Mouse (Mus musculus) limb, embryonic 13.5 days (tissue): ENCODE measurements around the gene Gpc6. TPM values are rescaled to one million over a fixed set of nuclear protein-coding genes. Genes with fewer than 3 reads are reported as not detected.
A peak's percentile ranks its signal among the peaks of the same experiment; 100 is the strongest.

Source experiments
- ATAC-seq: fragments of 200-750 bp; cut with Nextera tagmentation; 2 replicates; pipeline ENCODE4 v1.8.0; 2017; ENCODE audit warnings: low read depth, moderate number of reproducible peaks, moderate TSS enrichment; ENCODE audit not compliant: low FRiP score
- H3K27ac ChIP-seq: fragments of 300-500 bp; sonication (generic); 2 replicates; pipeline ENCODE4 v1.5.1; 2015; ENCODE audit warnings: inconsistent platforms, mild to moderate bottlenecking, moderate library complexity
- H3K27me3 ChIP-seq: fragments of 300-500 bp; sonication (generic); 2 replicates; pipeline ENCODE4 v1.6.1; 2015; ENCODE audit warnings: mild to moderate bottlenecking, inconsistent platforms
- H3K36me3 ChIP-seq: fragments of 300-500 bp; sonication (generic); 2 replicates; pipeline ENCODE4 v1.6.1; 2015; ENCODE audit warnings: inconsistent platforms, mild to moderate bottlenecking, moderate library complexity
- H3K4me1 ChIP-seq: fragments of 300-500 bp; sonication (generic); 2 replicates; pipeline ENCODE4 v1.6.1; 2015; ENCODE audit warnings: inconsistent platforms
- H3K4me2 ChIP-seq: fragments of 300-500 bp; sonication (generic); replicated peaks from 2 replicates; pipeline ENCODE4 v1.6.1; 2015; ENCODE audit warnings: inconsistent platforms, mild to moderate bottlenecking, moderate library complexity
- H3K4me3 ChIP-seq: fragments of 300-500 bp; sonication (generic); 2 replicates; pipeline ENCODE4 v1.5.1; 2015; ENCODE audit warnings: moderate library complexity, mild to moderate bottlenecking, inconsistent platforms
- H3K9ac ChIP-seq: fragments of 300-500 bp; sonication (generic); 2 replicates; pipeline ENCODE4 v1.6.1; 2015; ENCODE audit warnings: mild to moderate bottlenecking, inconsistent platforms
- H3K9me3 ChIP-seq: fragments of 300-500 bp; sonication (generic); 2 replicates; pipeline ENCODE4 v1.6.1; 2016; ENCODE audit warnings: inconsistent platforms
- WGBS: fragments of 180-500 bp; shearing (Covaris S2); methylation state at CpG from one replicate; pipeline ENCODE4 v1.1.7; 2015; 5-methylcytosine and 5-hydroxymethylcytosine counted together
- polyA plus RNA-seq: library from polyadenylated mRNA; unstranded; fragments of >200 nt; fragmentation: Nextera tagmentation; extraction: Ambion mirVana; gene quantifications from 2 replicates; pipeline ENCODE4 v1.2.1, GENCODE M21; 2015

The Gpc6 gene
- polyA plus RNA-seq, 1 experiment from 2014 or later, result 59.6 TPM

DNA sequence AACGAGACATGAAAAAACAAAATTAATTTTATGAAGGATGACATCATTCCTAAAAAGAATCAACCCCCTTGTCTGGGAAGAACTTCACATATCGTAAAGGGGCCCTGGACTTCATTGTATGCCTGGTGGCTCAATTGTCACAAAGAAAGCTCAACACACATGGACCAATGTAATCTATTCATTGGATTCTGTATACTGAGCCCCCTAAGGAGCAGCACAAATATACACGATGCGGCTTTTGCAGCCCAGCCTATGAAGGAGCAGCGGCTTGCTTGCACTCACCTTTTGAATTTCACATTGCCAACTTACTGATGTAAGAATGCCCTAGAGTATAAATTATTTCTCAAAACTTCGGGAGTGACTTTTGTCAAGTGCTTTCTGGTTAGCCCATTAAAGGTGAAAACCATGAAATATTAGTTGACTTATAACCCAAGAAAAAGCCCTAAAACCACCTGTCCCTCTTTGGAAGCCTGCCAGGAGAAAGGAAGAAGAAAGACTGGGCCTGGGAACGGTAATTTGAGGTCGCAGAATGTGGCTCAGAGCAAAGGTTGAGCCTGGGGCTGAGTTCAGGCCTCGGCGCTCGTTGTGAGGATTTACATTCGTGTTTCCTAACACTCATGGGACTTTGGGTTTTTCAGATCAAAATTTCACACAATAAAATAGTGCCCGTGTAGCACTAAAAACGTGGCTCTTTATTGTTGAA lies 709.3 kb downstream of the Gpc6 start:
- Histone ChIP-seq H3K36me3 (no peaks in the 10 kb centered on the region), H3K4me1 (peaks cover 12% of the 10 kb centered on the region; the same call in 1 of the 2 replicates), H3K27me3 (no peaks in the 10 kb centered on the region), H3K4me2 (no peak overlapping the region), H3K9ac (no peak overlapping the region), H3K9me3 (no peaks in the 10 kb centered on the region), H3K27ac (no peak overlapping the region), H3K4me3 (no peak overlapping the region)
- WGBS, result 39% methylated on average over 14 of the region's 14 CpGs
- ATAC-seq, result 0 out of 2 replicates have a peak, but pooled peaks have one; percentile 44

DNA sequence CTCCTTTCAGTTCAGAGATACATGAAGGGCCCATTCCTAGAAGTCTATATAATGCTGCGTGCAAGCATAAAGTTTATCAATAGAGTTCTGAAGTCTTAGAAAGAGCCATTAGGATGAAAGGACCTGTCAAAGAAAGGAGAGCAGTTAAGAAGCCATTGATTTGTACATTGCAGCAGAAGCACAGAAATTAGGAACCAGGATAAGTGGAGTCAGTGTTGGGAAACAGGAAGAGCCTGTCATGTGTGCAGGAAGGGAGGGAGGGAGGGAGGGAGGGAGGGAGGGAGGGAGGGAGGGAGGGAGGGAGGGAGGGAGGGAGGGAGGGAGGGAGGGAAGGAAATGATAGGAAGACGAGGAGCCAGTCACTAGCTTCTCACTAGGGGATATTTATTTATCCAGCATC lies 716.7 kb downstream of the Gpc6 start:
- Histone ChIP-seq H3K4me1 (0 out of 2 replicates have a peak, but pooled peaks cover 4% of the 10 kb centered on the region), H3K4me2 (no peak overlapping the region), H3K27me3 (no peaks in the 10 kb centered on the region), H3K9me3 (no peaks in the 10 kb centered on the region), H3K9ac (no peak overlapping the region), H3K4me3 (no peak overlapping the region), H3K36me3 (no peaks in the 10 kb centered on the region), H3K27ac (no peak overlapping the region)
- no peak for ATAC-seq
- 65% methylated on average over 2 of the region's 2 CpGs for WGBS

DNA sequence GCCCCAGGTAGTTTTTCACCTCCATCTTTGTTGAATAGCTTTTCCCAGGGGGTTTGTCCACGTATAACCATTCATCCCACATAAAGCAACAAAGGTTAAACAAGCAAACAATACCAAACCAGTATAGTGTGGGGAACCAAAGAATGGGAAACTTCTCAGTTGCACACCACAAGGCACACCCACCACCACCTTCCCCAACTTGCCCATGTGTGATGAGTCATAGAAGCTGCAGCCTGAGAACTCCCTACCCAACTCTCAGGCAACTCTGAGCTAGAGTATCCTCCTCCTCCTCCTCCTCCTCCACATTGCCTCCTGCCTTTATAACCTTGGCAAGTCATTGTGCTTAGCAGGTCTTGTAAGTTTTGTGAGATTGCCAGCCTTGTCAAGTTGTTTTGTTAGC lies 718.0 kb downstream of the Gpc6 start:
- no peak overlapping the region for H3K27ac ChIP-seq
- WGBS, result 90% methylated on average over 1 of the region's 1 CpGs

DNA sequence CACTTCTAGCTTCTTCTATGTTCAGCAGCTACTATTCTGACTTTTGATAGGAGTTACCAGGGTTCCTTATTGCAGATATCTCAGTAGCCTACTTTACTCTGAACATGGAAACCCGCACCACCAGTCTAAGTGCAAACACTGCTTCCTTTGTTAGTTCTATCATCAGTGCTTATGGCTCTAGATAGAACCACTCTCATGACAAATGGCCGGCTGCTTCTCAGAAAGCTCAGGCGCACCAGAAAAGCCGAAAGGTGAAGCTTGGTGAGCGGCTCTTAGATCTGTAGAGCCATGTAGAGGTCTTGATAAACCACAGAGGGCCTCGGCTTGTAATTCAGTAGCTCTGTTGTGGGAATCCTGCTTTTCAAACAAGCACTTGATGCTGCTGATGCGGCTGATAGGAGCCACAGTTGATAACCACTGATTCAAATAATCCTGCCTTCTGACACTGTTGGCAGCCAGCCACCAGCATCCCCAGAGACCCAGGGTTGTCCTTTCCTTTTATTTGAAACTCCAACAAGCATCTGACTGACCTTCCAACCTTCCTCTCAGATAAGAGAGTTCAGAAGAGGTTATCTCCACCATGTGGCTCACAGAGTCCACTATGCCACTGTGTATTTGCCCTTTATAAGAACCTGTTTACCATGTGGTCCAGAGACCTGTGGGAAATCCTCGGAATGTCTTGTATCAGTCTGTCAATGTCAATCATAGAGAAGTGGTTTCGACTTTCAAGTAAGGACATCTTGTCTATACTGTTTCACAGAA lies 723.3 kb downstream of the Gpc6 start:
- H3K4me3 ChIP-seq, result no peak overlapping the region
- no peak overlapping the region for H3K4me2 ChIP-seq
- no peaks in the 10 kb centered on the region for H3K27me3 ChIP-seq
- H3K9me3 ChIP-seq, result no peaks in the 10 kb centered on the region
- H3K9ac ChIP-seq, result no peak overlapping the region
- no peak overlapping the region for H3K27ac ChIP-seq
- no peaks in the 10 kb centered on the region for H3K36me3 ChIP-seq
- H3K4me1 ChIP-seq, result 0 out of 2 replicates have a peak, but pooled peaks cover 8% of the 10 kb centered on the region
- no peak for ATAC-seq
- WGBS, result 70% methylated on average over 9 of the region's 9 CpGs

More for the DNA sequence above, 718.0 kb downstream of the Gpc6 start:
- Histone ChIP-seq H3K9me3 (no peaks in the 10 kb centered on the region), H3K4me3 (no peak overlapping the region), H3K9ac (no peak overlapping the region), H3K4me2 (no peak overlapping the region), H3K27me3 (no peaks in the 10 kb centered on the region), H3K36me3 (no peaks in the 10 kb centered on the region), H3K4me1 (0 out of 2 replicates have a peak, but pooled peaks cover 4% of the 10 kb centered on the region)
- ATAC-seq, result no peak

DNA sequence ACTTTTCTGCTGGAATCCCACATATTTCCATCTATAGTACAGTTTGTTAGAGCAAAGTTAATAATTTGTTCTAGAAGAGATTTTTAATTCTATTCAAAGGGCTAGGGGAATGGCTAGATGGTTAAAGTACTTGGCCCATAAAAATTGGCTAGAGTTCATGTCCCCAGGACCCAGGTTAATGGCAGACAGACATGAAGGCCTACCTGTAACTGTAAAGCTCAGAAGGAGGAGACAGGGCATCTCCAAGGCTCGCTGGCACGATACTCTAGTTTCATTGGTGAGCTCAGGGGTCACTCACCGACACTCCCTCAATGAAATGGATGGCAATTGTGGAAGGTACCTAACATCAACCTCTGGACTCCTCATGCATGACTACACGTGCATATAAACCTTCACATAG lies 725.0 kb downstream of the Gpc6 start:
- WGBS, result 93% methylated on average over 4 of the region's 4 CpGs
- ATAC-seq, result no peak

DNA sequence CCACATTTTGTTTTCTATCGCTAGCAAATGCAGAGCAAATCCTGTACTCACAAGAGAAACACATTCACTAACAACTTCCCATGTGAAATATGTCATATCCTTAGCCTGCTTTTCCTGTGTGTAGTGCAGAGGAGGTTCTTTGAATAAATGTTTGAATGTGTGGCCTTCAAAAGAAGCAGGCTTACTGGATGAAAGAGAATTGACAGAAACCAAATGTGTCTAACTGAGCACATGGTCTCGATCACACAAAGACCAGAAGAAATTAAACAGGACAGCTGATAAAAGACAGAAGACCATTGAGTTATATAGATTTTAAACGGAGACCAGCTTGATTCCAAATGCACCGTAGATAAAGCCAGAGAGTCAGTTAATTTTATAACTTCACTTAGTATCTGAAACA lies 726.2 kb downstream of the Gpc6 start:
- Histone ChIP-seq H3K27ac (no peak overlapping the region), H3K4me1 (0 out of 2 replicates have a peak, but pooled peaks cover 8% of the 10 kb centered on the region), H3K9me3 (no peaks in the 10 kb centered on the region), H3K4me2 (no peak overlapping the region), H3K9ac (no peak overlapping the region), H3K27me3 (no peaks in the 10 kb centered on the region), H3K36me3 (no peaks in the 10 kb centered on the region), H3K4me3 (no peak overlapping the region)
- ATAC-seq, result no peak
- 36% methylated on average over 4 of the region's 4 CpGs for WGBS

More for the DNA sequence above, 725.0 kb downstream of the Gpc6 start:
- H3K9ac ChIP-seq, result no peak overlapping the region
- H3K4me3 ChIP-seq, result no peak overlapping the region
- no peaks in the 10 kb centered on the region for H3K27me3 ChIP-seq
- H3K36me3 ChIP-seq, result no peaks in the 10 kb centered on the region
- no peak overlapping the region for H3K4me2 ChIP-seq
- H3K4me1 ChIP-seq, result 0 out of 2 replicates have a peak, but pooled peaks cover 8% of the 10 kb centered on the region
- no peak overlapping the region for H3K27ac ChIP-seq
- H3K9me3 ChIP-seq, result no peaks in the 10 kb centered on the region

DNA sequence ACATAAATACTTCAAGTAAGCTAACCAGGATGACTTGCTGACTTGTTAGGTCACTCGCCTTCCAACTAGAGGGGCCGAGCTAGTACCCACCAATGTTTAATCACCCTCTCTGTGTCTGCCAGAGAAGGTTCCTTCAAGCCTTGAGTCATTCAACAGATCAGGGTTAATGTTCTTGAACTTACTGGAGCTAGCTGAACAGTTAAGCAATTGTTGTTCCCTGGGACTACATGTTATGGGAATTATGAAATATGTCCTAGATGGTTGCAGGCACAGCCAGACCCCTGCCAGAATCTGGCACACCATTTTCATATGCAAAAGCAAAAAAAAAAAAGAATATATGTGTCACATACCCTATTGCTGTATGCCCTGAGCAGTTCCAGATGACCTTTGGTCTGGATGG lies 726.8 kb downstream of the Gpc6 start:
- Histone ChIP-seq H3K27ac (no peak overlapping the region), H3K9ac (no peak overlapping the region), H3K4me3 (no peak overlapping the region), H3K9me3 (no peaks in the 10 kb centered on the region), H3K4me1 (0 out of 2 replicates have a peak, but pooled peaks cover 8% of the 10 kb centered on the region), H3K4me2 (no peak overlapping the region), H3K36me3 (no peaks in the 10 kb centered on the region), H3K27me3 (no peaks in the 10 kb centered on the region)
- 62% methylated on average over 2 of the region's 2 CpGs for WGBS
- ATAC-seq, result no peak

DNA sequence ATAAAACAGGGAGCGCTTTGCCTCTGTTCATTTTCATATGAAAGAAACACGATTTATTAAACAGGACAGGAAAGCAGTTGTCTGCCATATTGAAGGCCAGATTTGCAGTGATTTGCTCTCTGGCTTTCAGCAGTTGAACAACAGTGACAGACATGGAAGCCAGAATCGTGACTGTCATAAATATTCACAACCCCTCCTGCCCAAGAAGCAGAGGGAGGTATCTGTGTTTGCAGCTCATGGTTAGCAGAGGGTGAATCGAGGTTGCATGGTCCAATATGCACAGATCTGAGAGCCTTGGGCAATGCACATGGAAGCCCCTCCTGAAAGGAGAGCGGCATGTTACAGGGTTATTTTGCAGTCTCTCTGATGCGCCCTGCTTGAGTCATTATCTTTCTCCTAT lies 730.3 kb downstream of the Gpc6 start:
- Histone ChIP-seq H3K36me3 (no peaks in the 10 kb centered on the region), H3K27me3 (no peaks in the 10 kb centered on the region), H3K9me3 (no peaks in the 10 kb centered on the region), H3K9ac (no peak overlapping the region), H3K4me3 (no peak overlapping the region), H3K4me2 (no peak overlapping the region), H3K27ac (no peak overlapping the region), H3K4me1 (0 out of 2 replicates have a peak, but pooled peaks cover 2% of the 10 kb centered on the region)
- no peak for ATAC-seq
- 83% methylated on average over 6 of the region's 6 CpGs for WGBS

DNA sequence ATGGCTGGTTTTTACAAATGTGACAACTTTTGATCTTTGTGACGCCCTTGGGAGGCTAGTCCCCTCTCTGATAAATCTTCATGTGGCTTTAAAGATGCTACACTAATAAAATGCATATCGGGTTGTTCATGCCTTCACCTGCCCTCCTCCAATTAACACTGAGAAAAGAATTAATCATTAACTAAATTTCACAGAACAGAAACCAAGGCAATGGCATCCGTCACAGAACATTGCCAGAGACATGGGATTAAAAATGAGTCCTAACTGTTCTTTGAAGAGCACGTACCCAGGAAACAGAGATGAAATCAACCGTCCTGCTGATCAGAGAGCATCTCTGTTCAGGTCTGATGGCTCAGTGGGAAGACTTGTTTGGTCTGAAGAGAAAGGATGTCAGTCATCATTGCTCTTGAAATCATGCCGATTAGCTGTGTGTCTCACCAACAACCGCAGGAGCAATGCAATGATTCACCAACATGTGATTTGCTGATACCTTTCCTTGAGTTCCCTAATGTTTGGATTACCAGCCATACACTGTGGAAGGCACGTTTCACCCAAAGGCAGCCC lies 734.2 kb downstream of the Gpc6 start:
- ATAC-seq, result no peak
- no peaks in the 10 kb centered on the region for H3K9me3 ChIP-seq
- WGBS, result 89% methylated on average over 8 of the region's 8 CpGs
- H3K4me2 ChIP-seq, result no peak overlapping the region
- no peak overlapping the region for H3K4me3 ChIP-seq
- no peaks in the 10 kb centered on the region for H3K27me3 ChIP-seq
- no peaks in the 10 kb centered on the region for H3K36me3 ChIP-seq
- no peak overlapping the region for H3K27ac ChIP-seq
- no peaks in the 10 kb centered on the region for H3K4me1 ChIP-seq
- no peak overlapping the region for H3K9ac ChIP-seq

DNA sequence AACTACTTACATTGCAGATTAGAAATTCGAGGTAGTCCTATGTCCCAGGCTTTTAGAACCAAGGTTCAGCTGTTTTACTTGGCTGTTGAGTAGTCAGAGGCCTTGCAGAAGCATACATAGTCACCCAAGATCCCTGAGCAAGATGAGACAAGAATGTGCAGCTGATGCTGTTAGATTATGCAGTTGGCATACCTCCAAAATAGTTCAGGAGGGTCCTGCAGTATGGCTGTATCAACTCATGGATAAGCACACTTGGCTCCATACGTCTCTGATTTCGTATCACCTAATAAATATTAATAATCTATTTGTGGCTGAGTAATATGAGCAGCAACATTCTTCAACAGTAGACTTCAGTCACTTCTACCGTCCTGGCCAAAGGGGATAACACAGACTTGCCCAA lies 737.1 kb downstream of the Gpc6 start:
- peak; percentile 36; the same call in 1 of the 2 replicates for ATAC-seq
- WGBS, result 70% methylated on average over 4 of the region's 4 CpGs

DNA sequence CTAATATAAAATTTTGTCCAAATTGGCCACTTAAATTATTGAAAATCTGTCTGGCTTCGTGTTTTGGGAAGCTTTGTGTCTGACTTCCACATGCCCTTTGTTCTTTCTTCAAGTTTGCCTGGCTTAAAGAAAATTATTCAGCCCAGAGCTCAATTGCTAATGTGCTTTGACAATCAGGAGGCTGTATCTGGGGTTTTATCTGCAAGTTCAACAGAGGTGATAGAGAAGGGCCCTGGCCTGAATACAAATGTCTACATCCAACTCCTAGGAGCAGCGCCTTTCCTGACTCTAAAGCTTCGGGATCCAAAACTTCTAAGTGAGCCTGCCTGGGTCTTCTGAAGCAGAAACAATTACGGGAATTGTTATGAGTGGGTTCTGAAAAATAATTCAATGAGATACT lies 739.7 kb downstream of the Gpc6 start:
- Histone ChIP-seq H3K36me3 (no peaks in the 10 kb centered on the region), H3K9me3 (no peaks in the 10 kb centered on the region), H3K4me2 (no peak overlapping the region), H3K27me3 (no peaks in the 10 kb centered on the region), H3K4me3 (no peak overlapping the region), H3K4me1 (no peaks in the 10 kb centered on the region), H3K9ac (no peak overlapping the region), H3K27ac (no peak overlapping the region)
- no peak for ATAC-seq
- 90% methylated on average over 4 of the region's 4 CpGs for WGBS

More for the DNA sequence above, 737.1 kb downstream of the Gpc6 start:
- Histone ChIP-seq H3K4me3 (no peak overlapping the region), H3K9me3 (no peaks in the 10 kb centered on the region), H3K4me2 (no peak overlapping the region), H3K9ac (no peak overlapping the region), H3K4me1 (no peaks in the 10 kb centered on the region), H3K27ac (no peak overlapping the region), H3K27me3 (no peaks in the 10 kb centered on the region), H3K36me3 (no peaks in the 10 kb centered on the region)

DNA sequence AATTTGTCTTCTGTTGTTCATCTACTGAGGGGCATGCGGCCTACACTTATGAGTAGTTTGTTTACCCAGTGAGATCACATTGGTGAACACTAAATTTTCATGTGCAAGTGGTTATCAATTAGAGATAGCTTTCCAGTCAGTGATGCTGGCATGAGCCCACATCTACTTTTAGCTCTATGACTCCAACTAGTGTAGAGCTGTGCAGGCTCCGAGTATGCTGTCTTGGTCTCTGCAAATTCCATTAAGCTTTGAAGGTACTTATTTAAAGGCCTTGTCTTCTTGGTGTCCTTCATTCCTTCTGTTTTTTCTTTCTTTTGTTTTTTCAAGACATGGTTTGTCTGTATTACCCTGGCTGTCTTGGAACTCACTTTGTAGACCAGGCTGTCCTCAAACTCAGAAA lies 741.0 kb downstream of the Gpc6 start:
- WGBS, result 92% methylated on average over 2 of the region's 2 CpGs
- Histone ChIP-seq H3K4me3 (no peak overlapping the region), H3K4me2 (no peak overlapping the region), H3K9me3 (no peaks in the 10 kb centered on the region), H3K36me3 (no peaks in the 10 kb centered on the region), H3K27ac (no peak overlapping the region), H3K27me3 (no peaks in the 10 kb centered on the region), H3K4me1 (no peaks in the 10 kb centered on the region), H3K9ac (no peak overlapping the region)
- ATAC-seq, result no peak
